Mouse (Mus musculus) bone marrow macrophage, adult 2 months (primary cell): ENCODE data around the gene Flad1. TPM values are rescaled to one million over a fixed set of nuclear protein-coding genes. Genes with fewer than 3 reads are reported as not detected.

Experiments
- H3K27ac ChIP-seq: 2 replicates; pipeline ENCODE4 v1.5.1; 2012; ENCODE audit warnings: low read depth, low read length; ENCODE audit not compliant: insufficient read depth
- H3K4me1 ChIP-seq: 2 replicates; pipeline ENCODE4 v1.6.1; 2012; ENCODE audit warnings: low read length; ENCODE audit not compliant: control insufficient read depth, insufficient read depth
- H3K4me3 ChIP-seq: 2 replicates; pipeline ENCODE4 v1.5.1; 2012; ENCODE audit warnings: mild to moderate bottlenecking, low read length, moderate library complexity; ENCODE audit not compliant: insufficient read depth
- CTCF ChIP-seq: IDR thresholded peaks from 2 replicates; pipeline ENCODE4 v1.5.1; 2012; ENCODE audit warnings: low read depth, mild to moderate bottlenecking, low read length, moderate library complexity
- POLR2A ChIP-seq: IDR thresholded peaks from 2 replicates; pipeline ENCODE4 v1.6.1; 2012; ENCODE audit warnings: mild to moderate bottlenecking, low read depth, low read length, borderline replicate concordance
- polyA plus RNA-seq: library from polyadenylated mRNA; stranded (reverse); fragments of >200 nt; gene quantifications from 2 replicates; pipeline ENCODE4 v1.2.4, GENCODE M21; 2012; ENCODE audit not compliant: missing spikeins, insufficient read depth, insufficient read length

Flad1 gene
- polyA plus RNA-seq, 1 experiment: 17.7 TPM

GRCm38 (mm10) chr3:89395806-89396653 is 15.6 kb downstream of the Flad1 start:
- H3K4me1 ChIP-seq: peaks cover 4% of the 10 kb centered on the region
- no peak overlapping the region for H3K27ac ChIP-seq
- peak overlapping the region; percentile 68 for H3K4me3 ChIP-seq
- no peak for TF ChIP-seq POLR2A
- peak; percentile 78 for TF ChIP-seq CTCF

GRCm38 (mm10) chr3:89395419-89395805 is 16.3 kb downstream of the Flad1 start:
- Histone ChIP-seq H3K4me1 (peaks cover 6% of the 10 kb centered on the region), H3K4me3 (peak overlapping the region; percentile 68), H3K27ac (peak overlapping the region; percentile 91)
- TF ChIP-seq CTCF (no peak), POLR2A (no peak)

GRCm38 (mm10) chr3:89394894-89395256 is 16.8 kb downstream of the Flad1 start:
- TF ChIP-seq CTCF (no peak), POLR2A (no peak)
- Histone ChIP-seq H3K4me1 (peaks cover 11% of the 10 kb centered on the region), H3K4me3 (peak overlapping the region; percentile 68), H3K27ac (peak overlapping the region; percentile 91)

GRCm38 (mm10) chr3:89394006-89394893 is 17.4 kb downstream of the Flad1 start, which contains the start of gene Zbtb7b:
Zbtb7b (minus strand) TSS chr3:89394776.
- Histone ChIP-seq H3K27ac (peak within 1 kb of the TSS; percentile 91), H3K4me1 (peaks cover 18% of the 10 kb centered on the region), H3K4me3 (peak within 1 kb of the TSS; percentile 68)
- TF ChIP-seq POLR2A (no peak), CTCF (peak; percentile 12; the same call in 1 of the 2 replicates)

- peaks cover 20% of the 10 kb centered on the region for H3K4me1 ChIP-seq
- TF ChIP-seq CTCF (no peak), POLR2A (no peak; the same call in 1 of the 2 replicates)
- H3K4me3 ChIP-seq: peak overlapping the region; percentile 68
- peak overlapping the region; percentile 91 for H3K27ac ChIP-seq
Measured at GRCm38 (mm10) chr3:89393605-89394004, 18.1 kb downstream of the Flad1 start.

- Histone ChIP-seq H3K4me1 (peaks cover 27% of the 10 kb centered on the region), H3K27ac (peak overlapping the region; percentile 72), H3K4me3 (peak overlapping the region; percentile 98)
- TF ChIP-seq CTCF (no peak), POLR2A (no peak)
Measured at GRCm38 (mm10) chr3:89392871-89393311, 18.8 kb downstream of the Flad1 start.

GRCm38 (mm10) chr3:89391663-89392511 is 19.8 kb downstream of the Flad1 start:
- no peak for TF ChIP-seq POLR2A
- TF ChIP-seq CTCF: no peak
- peak overlapping the region; percentile 82 for H3K27ac ChIP-seq
- H3K4me1 ChIP-seq: peaks cover 35% of the 10 kb centered on the region
- peak overlapping the region; percentile 98 for H3K4me3 ChIP-seq

GRCm38 (mm10) chr3:89390699-89391662 is 20.7 kb downstream of the Flad1 start:
- Histone ChIP-seq H3K4me3 (peak overlapping the region; percentile 98), H3K4me1 (peaks cover 40% of the 10 kb centered on the region), H3K27ac (peak overlapping the region; percentile 81)
- TF ChIP-seq POLR2A: no peak
